Mouse (Mus musculus) layer of hippocampus, postnatal 25 days (tissue): ENCODE measurements around the gene Pip5k1b. TPM values are rescaled to one million over a fixed set of nuclear protein-coding genes. Genes with fewer than 3 reads are reported as not detected.
A peak's percentile ranks its signal among the peaks of the same experiment; 100 is the strongest.

Experiments
- DNase-seq, 2 experiments: peaks; one replicate each; pipeline ENCODE4 v3.0.0; 2022; ENCODE audit warnings: mixed read lengths in 2 of 2, low spot score in 1 of 2; ENCODE audit errors: extremely low spot score in 1 of 2
- total RNA-seq, 2 experiments: library from RNA; stranded (reverse); gene quantifications; 2 replicates each; pipeline ENCODE4 v1.2.3; 2021

Pip5k1b gene
- total RNA-seq, 2 experiments from 2014 or later: 63.7 to 64.4 TPM

DNA sequence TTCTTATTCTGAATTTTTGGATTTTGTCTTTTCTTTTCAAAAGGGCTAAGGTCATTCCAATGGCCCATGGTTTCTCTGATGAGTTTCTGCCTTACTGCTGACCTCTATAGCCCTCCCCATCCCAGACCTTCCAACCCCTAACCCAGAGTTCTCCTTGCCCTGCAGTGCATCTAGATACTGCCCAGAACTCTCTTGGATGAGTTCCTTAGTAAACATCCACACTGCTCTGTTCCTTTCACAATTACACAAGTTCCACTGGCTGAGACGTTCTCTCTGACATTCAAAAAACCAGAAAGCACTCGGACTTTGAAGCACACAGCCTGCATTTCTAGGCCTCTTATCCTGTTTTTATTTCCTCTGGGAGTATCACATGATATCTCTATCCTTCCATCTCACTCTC is 74.8 kb downstream of the Pip5k1b start:
- no peak for DNase-seq

DNA sequence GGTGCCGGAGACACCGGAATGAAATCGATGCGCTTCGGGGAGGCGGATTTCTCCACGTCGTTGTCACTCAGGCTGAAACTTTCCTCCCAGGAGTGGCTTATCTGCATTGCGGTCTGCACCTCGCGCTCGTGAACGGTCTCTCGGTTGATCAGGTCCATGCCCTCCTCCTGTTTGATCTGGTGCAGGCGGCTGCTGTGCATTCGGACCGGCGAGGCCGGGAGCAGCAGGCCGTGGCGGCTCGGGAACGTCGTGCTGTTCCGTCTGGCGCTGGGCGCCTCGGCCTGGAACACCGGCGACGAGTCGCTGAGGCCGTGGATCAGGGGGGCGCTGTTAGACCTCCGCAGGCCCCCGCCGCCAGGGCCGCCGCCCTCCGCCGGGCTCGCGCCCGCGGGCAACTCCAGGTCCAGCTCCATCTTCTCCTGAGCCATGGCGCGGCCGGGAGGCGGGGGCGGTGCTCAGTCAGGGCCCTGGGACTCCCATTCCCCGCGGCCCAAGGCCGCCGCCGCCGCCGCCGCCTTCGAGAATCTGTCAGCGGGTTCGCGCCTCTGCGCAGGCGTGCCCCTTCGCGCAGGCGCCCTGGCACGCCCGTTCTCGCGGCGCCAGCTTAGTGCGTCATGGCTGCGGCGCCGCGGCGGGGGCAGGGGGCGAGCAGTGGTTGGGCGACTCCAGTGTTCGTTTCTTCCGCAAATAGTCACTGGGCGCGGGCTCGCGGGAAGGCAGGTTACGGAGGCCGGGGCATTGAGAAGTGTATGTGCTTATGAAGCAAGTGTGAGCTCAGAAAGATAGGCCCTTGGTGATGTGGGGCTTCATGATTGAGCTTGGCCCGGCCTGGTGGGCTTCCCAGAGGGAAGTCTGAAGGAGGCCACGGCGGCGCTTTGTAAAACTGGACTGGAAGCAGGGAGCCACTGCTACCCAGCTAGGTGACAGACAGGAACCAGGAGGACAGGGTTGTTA is 78.5 kb downstream of the Pip5k1b start, which contains the start of gene Fam122a:
Gene Fam122a, minus strand, starts transcription at position 428 of the 954 bp plus-strand sequence.
- DNase-seq: peak; percentile 85 to 91

DNA sequence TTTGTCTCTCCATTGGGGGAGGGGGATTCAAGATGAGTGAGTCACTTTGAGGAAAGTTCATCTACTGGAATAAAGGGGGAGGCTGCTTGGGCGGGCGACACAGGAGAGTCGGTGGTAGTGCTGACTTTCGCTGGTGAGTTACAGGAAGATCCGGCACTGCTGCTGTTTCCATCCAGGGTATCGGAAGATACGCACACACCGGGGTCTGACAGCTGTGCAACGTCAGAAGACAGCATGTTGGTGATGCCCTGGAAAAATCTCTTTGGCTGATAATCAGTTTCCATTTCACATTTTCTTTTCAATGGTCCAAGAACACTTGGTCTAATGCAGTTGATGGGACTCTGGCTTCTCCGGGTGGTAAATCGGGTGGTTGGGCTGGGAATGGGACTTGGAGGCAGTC is 79.2 kb downstream of the Pip5k1b start:
- DNase-seq: no peak

DNA sequence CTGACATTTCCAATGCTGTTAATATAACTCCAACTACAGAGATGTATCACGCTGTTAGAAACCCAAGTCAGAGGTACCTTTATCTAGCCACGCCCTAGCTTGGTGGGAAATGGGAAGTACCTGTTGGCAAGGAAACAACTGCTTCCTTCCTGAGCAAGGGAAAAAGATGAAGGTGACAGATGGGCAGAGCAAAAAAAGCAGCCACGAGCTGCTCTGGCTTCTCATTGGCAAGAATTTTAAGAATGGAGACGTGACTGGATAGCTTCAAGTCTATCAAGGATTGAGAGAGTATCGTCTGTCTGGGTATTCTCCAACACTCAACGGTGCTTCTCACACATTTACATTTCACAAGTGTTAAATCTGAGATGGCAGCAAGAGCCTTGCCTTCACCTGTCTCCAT is 80.4 kb downstream of the Pip5k1b start:
- DNase-seq: no peak

DNA sequence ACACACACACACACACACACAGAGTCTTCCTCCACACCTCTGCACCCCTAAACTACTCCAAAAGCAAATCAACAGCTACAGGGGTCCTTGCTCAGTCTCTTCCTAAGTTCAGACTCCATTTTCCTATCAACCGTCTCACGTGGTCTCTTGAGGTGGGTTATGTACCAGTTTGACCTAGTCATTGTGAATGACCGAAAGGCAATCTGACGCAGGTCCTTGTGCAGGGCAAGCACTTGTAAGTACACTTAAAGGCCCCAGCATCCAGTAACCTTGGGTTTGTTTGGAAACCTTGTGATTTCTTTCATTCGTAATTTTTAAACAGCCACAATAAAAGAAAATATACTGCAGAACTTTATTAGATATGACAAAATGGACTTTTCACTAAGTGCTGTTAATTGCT is 83.2 kb downstream of the Pip5k1b start:
- no peak for DNase-seq

DNA sequence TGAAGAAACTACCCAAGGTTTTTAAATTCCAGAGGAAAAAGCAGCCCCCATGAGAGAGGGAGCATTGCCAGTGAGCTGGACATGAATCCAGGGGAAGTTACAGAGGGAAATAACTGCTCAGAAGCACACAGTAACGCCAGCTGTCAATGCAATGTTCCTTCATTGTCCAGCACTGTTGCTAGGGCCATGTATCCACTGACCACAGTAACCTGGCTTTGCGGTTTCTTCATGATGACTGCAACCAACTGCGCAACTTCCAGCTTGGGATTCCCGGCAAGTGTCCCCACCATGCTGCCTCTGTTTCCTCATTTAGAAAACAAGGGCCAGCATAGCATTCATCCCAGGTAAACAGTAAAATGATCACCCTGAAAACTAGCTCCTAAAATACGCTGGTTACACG is 84.1 kb downstream of the Pip5k1b start:
- no peak for DNase-seq

DNA sequence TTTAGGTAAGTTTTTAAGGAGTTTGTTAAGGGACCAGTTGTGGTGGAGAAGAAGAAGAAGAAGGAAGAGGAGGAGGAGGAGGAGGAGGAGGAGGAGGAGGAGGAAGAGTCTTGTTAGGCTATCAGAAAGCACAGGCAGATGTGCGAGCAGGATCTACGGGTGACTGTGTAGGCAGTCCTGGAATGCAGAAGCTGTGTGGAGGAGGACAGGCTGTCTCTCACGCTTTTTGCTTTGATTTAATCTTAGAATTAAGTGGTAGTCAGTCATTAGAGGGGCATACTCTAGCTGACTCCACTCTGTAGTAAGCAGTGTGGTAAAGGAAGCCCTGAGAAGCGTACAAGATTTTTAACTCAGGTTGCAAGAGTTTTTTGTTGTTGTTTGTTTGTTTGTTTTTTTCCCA is 86.5 kb downstream of the Pip5k1b start:
- DNase-seq: no peak

DNA sequence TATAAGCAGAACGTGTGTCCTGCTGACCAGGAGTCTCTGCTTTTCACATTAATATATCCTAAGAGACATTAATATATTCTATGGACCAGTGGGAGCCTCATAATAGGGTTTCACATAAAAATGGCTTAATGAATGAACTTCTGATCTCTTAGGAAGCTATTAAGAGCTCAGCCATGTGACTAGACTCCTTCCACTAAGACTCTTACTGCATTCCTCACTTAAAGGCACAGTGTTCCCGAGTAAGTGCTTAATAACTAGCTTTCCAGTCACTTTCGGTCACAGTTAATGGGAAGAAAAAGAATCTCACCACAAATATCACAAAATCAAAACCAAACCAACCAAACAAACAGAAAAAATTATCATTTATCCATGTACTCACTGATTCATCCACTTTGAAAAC is 87.1 kb downstream of the Pip5k1b start:
- DNase-seq: no peak

DNA sequence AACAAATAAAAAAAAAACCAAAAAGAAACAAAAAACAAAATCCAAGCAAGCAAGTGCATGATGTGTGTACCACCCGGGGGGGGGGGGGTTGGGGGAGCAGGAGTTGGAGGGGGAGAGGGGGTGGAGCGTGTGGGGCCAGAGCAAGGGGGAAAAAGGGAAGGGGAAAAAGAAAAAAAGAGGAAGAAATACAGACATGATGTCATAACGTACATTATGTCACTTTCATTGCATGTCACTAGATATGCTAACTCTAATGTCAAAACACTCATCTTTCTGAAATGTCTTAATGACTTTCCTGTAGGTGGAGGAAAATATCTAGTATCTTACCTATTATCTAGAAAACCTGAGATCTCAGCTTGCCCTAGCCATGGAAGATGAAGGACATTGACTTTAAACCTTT is 92.7 kb downstream of the Pip5k1b start:
- no peak for DNase-seq

DNA sequence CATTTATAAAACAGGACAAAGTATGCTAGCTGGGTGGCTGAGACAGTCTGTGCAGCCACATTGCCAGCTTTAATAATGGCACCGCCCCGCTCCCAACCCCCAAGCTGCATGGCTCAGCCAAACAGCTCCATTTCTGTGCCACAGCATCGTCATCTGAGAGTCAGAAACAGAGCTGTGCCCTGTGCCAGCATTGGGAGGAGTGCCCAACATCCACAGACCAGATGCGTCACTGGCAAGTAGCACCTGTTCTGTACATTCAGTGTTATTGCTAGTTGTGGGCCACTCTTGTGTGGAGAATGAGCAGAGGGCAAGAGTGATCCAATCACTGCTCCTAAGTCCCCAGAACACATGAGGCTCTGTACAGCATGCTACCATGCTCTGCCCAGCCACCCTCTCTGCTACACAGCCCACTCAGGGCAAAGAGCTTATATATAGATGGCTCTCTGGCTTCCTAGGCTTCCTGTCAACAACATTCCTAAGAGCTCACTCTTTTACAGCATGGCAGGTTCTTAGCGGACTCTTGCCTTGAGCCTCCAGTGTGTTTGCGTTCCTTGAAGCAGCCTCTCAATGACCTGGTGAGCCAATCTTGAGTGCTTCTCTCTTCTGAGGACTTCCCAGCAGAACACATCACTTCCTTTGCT is 99.0 kb downstream of the Pip5k1b start:
- peak; percentile 36 to 59 for DNase-seq

DNA sequence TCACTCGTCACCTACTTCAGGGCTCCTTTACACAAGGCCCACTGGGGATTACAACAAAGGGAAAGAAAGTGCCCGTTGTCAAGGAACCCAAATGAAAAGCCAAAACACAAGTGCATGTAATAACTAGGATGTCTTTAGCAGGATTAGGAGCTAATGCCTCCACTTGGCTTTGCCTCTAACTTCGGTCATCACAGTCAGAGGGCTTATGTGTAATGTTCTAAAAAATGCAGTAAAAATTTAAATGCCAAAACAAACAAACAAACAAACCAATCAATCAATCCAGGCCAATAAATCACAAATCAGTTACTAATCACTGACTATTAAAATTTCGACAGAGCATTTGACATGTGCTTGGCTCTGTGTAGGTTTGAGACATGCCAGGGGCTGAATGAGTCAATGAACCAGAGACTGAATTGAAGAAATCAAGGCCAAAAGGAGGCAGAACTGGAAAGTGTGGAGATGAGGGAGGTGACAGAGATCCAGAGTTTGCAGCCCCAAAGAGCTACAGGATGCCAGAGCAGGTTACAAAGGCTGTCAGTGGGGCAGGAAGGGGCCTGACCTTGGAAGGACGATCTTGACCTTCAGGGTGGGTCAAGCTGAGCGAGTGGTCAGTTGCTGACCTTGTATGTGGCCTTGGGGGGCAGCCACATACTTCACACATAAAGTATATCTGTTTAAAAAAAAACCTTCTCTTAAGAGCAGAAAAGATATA is 100.3 kb downstream of the Pip5k1b start:
- no peak for DNase-seq

DNA sequence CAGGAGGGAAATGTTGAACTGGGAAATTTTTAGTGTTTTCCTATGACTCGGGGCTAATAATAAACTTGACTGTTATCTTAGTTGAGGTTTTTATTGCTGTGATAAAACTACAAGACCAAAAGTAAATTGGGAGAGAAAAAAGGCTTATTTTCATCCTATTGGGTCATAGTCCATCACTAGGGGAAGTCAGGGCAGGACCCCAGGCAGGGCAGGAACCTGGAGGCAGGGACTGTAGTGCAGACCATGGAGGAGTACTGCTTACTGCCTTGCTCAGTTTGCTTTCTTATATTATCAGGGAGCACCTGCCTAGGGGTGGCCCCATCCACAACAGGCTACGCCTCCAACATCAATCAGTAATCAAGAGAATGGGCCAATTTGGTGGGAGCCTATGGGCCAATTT is 101.2 kb downstream of the Pip5k1b start:
- no peak for DNase-seq

DNA sequence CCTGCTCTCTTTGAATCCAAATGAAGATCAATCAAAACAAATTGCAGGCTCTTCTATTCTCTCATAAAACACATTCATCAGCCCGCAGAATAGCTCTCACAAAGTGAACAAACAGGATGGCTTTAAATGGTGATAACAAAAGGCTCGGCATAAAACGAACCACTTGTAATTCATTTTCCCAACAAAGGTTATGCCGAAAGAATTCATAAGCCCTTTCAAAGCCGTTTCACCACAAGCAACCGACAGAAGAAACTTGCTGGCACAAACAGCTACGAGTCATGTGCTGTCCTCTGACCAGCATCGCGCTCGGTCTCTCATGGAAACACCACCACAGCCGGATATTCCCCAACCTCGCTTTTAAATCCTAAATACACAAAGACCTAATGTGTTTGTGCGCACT is 102.3 kb downstream of the Pip5k1b start:
- no peak for DNase-seq

DNA sequence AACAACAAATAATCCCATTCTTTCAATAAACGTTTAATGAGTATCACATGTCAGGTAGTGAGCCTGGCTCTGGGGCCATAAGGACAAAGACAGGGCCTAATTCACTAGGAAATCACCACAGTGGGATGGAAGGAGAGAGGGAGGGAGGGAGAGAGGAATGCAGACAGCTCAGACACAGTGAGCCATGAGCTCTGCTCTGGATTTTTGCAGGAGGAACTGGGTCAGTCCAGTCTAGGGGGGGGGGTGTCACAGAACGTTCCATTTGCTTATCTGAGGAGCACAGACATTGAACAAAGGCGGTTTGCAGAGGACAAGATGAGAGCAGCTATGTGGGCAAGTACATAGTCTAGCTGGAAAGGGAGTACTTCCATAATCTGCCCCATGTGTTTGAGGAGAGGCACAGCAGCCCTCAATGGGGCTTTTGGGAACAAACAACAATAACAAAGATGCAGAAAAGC is 103.2 kb downstream of the Pip5k1b start:
- no peak for DNase-seq

DNA sequence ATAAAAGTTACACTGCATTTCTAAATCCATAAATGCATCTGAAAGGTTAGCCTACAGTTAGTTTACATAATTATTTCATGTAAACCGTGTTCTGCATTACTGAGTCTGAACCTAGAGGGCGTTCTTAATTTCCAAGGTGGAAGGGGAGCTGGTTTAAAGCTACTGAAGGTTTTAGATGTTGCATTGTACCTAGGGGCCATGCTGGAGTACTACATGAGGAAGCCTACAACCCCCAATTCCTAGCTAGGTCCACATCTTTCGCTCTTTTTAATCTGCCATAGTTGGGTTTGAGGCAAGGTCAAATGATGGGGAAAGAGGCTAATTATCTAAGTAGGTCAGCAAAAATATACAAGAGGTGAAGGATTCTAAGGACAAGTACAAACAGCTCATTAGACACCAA is 104.0 kb downstream of the Pip5k1b start:
- no peak for DNase-seq

DNA sequence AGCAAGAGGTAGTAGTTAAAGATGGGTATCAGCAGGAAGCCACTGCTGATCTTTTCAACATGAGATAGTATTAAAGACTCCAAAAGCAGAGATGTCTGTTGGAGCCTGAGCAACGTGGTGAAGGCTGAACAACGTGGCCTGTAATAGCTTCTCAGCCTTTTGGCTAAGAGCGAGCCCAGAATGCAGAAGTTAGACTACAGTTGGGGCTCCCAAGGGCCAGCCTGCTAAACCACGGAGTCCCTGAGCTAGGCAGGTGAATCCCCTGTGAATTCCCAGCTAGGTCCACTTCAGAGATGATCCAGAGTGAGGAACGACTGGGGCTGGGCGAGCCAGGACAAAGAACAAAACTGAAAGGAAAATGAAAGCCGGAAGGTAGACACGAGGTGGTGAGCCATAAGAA is 104.9 kb downstream of the Pip5k1b start:
- DNase-seq: no peak

DNA sequence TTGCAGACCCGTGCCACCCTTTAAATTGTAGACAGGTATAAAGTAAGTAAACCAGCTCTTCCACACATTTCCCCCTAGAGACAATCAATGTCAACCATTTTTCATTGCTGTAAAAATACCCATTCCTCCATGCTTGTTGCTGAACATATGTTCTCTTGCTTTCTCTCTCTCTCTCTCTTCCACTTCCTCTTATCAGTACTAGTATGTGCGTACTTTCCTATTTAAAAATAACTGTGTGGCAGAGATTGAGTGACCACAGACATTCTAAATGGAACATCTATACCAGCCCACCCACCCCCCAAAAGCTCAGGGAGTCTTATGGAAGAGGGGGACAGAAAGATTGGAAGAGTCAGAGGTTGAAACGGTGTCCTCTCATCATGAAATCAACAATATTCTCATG is 111.3 kb downstream of the Pip5k1b start:
- DNase-seq: no peak

DNA sequence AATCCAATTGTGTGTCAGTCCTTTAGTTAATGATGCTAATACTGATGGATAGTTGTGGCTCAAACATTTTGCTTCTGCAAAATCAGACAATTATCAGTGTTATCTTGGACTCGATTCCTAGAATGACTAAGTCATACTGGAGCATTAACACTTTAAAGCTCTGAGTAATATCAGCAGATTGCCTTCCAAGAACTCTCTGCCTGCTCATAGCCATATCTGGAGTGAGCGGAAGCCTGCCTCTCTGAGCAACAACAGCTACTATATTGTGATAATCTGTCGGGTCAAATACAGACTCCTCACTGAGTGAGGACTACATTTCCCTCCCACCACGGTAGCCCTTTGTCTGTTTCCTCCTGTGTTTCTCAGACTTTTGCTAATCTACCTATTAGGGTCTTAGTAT is 116.0 kb downstream of the Pip5k1b start:
- DNase-seq: no peak

DNA sequence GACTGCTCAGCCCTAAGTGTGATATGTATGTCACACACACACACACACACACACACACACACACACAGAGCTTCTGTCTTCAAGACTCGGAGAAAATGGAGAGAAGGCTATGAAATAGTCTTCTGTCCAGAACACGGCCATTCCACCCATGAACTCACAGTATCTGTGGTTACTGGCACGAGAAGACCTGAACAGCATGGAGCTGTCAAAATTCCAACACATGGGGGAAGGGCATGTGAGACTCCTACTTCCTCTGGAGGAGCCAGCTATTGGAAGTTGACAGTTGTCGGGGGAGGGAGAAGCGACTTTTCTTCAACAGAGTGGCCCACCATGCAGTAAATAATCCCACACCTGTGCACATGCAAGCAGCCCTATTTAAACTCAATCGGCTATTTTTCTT is 121.4 kb downstream of the Pip5k1b start:
- no peak for DNase-seq

DNA sequence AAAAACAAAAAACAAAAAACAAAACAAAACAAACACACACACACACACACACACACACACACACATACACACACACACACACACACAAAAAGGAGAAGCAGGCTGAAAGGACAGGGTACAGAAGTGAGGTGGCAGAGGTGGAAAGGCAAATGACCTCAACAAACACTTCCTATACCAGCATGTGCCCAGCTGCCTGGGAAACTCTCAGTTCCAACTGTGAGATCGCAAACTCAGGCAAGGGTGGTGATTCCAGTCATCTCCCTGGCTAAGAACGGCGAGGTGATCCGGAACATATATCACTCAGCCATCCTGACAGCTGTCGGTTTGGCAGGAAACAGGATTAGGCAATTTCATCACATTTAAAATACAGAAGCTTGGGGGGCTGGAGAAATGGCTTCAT is 123.2 kb downstream of the Pip5k1b start:
- no peak for DNase-seq

DNA sequence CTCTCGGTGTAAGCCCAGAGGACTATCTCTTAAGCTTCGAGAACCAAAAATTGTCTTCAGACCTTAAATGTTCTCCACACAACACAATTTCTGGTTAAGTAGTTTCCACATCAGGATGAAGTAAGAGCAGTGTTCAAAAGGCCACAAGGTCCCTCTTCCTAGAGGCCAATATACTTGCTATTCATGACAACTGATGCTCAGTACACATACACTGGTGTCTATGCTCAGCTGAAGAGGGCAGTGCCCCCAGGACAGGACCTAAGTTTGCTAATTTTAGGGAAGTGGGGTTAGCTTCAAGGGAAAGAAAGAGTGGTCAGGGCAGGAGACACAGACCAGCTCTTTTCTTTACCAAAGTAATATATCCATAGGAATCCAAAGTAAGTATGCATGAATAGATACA is 124.3 kb downstream of the Pip5k1b start:
- DNase-seq: no peak
